Mouse (Mus musculus) embryonic stem cell, embryonic (primary cell): ENCODE results near the gene Nme7.

Experiments used
- CTCF ChIA-PET, 4 experiments: fragments of 300-600 bp in 2 of 4; fragments of 350-600 bp in 2 of 4; sonication (Branson Sonifier 250); formaldehyde crosslinking; loops; one replicate each; lab custom pipeline; 2022; ENCODE audit warnings: inconsistent platforms in 2 of 4; lab: Charles Lee
- POLR2A ChIA-PET, 4 experiments: fragments of 300-600 bp in 2 of 4; fragments of 350-600 bp in 2 of 4; sonication (Branson Sonifier 250); formaldehyde crosslinking; loops; one replicate each; lab custom pipeline; 2022; ENCODE audit warnings: antibody characterized with exemption in 4 of 4, inconsistent platforms in 1 of 4; lab: Charles Lee

The Nme7 gene

DNA sequence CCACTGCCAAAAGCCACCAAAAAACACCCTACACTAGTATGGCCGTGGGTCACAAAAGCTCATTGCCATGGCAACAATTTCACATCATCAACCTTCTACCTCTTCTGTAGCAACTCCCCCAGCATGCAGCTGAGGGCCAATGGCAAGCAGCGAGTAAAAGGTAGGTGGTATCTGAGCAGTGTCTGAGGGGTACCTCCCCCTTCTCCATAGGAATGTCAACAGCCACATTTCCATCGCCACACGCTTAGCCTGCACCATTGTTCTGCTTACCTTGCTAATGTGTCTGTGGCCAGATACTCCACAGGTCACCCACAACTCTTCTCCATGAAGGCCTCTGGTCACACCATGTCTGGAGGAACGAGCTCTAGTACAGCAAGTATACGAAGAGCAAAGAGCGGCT is 169.5 kb downstream of the Nme7 start:
- POLR2A ChIA-PET: interaction anchor here (0.5 to 10.7 kb wide), 19 partner anchors 8 to 96 kb away, joined by 3 to 249 read pairs (median 3); partner anchors contain the start of gene Atp1b1 (in 3 of the 4)
- CTCF ChIA-PET: interaction anchor here in 1 of 4 experiments (0.6 to 0.7 kb wide), 2 partner anchors 60 to 1332 kb away, joined by 3 to 4 read pairs; no protein-coding TSS in a partner anchor

GRCm38 (mm10) chr1:164474310-164474709 is 170.4 kb downstream of the Nme7 start:
- ChIA-PET CTCF (no interaction called here), POLR2A (interaction anchor here (0.6 to 10.7 kb wide), 17 partner anchors 8 to 105 kb away, joined by 3 to 249 read pairs (median 5); partner anchors contain the start of gene Atp1b1 (in 3 of the 4))

GRCm38 (mm10) chr1:164474778-164475511 is 171.0 kb downstream of the Nme7 start:
- CTCF ChIA-PET: no interaction called here

DNA sequence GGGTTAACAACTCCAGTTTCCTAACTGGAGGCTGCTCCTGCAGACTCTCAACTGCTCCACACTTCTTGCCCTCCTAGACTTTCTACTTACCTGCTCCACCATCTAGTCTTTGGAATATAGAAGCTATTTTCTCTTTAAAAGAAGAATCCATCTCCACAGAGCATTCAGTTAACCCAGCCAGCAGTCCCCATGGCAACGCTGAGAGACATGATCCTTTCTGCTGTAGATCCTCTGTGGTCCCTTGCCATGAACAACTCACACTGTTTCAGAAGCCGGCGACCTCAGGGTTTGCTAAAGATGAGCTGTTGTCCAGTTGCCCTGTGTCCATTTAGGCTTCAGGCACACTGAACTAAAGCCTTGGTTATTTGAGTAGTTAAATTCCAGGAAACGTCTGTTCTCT is 172.0 kb downstream of the Nme7 start:
- POLR2A ChIA-PET: interaction anchor here in 2 of 4 experiments (1.1 to 10.7 kb wide), 8 partner anchors 7 to 40 kb away, joined by 3 to 249 read pairs (median 48); partner anchors contain the start of gene Atp1b1 (in 2 of the 2)
- CTCF ChIA-PET: interaction anchor here in 2 of 4 experiments (0.6 kb wide), 2 partner anchors 142 to 160 kb away, joined by 3 to 4 read pairs; no protein-coding TSS in a partner anchor

More at GRCm38 (mm10) chr1:164474778-164475511, 171.0 kb downstream of the Nme7 start:
- POLR2A ChIA-PET: interaction anchor here (0.6 to 10.7 kb wide), 15 partner anchors 8 to 104 kb away, joined by 3 to 249 read pairs (median 5); partner anchors contain the start of gene Atp1b1 (in 3 of the 4)

- ChIA-PET CTCF (interaction anchor here in 3 of 4 experiments (0.5 to 1.0 kb wide), 3 partner anchors 10 to 651 kb away, joined by 3 to 6 read pairs (median 4); no protein-coding TSS in a partner anchor), POLR2A (interaction anchor here (0.6 to 5.4 kb wide), 23 partner anchors 7 to 640 kb away, joined by 3 to 50 read pairs (median 5); partner anchors contain the start of gene Atp1b1 (in 3 of the 4))
These were observed 177.1 kb downstream of the Nme7 start for GRCm38 (mm10) chr1:164480755-164481644.

- ChIA-PET CTCF (interaction anchor here in 2 of 4 experiments (0.5 to 1.0 kb wide), 4 partner anchors 11 to 173 kb away, joined by 3 to 4 read pairs (median 3); no protein-coding TSS in a partner anchor), POLR2A (interaction anchor here (0.6 to 5.4 kb wide), 24 partner anchors 8 to 639 kb away, joined by 3 to 50 read pairs (median 5); partner anchors contain the start of gene Atp1b1 (in 3 of the 4))
These were observed 177.9 kb downstream of the Nme7 start for GRCm38 (mm10) chr1:164481645-164482354.

DNA sequence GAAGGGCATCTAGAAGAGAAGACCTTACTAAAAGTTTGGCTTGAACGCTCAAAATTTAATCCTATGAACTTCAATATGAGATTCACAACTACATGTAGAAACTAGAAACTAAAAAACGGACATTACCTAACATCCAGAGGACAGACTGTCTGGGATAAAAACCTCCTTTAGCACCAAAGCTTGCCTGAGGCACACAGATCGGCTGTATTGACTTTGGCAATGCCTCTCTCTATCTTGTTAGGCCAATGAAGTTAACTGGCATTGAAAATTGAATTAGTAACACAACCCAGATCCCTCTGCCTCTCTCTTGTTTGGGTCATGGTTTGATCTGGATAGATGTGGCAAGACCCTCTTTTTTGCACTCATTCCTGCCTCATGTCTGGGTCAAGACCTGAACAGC is 178.9 kb downstream of the Nme7 start:
- POLR2A ChIA-PET: interaction anchor here in 3 of 4 experiments (0.7 to 5.4 kb wide), 18 partner anchors 8 to 1039 kb away, joined by 3 to 50 read pairs (median 10); partner anchors contain the start of gene Atp1b1 (in 3 of the 3)
- CTCF ChIA-PET: no interaction called here

DNA sequence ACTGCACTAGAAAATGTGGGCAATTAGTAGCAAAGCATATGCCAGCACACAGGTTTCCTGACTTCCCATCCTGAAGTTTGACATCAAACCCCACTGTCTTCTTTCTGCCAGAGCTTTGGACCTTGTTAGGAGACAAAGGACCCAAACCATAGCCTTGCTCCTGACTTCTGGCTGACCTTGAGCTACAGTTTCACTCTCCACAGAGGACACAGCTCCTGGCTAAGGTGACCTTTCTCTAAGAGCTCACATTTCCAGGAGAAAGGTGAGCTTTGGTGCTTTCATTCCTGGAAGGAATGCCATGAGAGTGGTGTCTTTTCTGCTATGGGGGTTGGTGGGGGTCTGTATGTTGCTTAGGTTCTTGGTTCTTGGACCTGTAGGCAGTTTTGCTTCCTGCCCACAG is 179.8 kb downstream of the Nme7 start:
- ChIA-PET CTCF (no interaction called here), POLR2A (interaction anchor here in 3 of 4 experiments (0.8 to 5.4 kb wide), 25 partner anchors 9 to 110 kb away, joined by 3 to 50 read pairs (median 5); partner anchors contain the start of gene Atp1b1 (in 3 of the 3))
